Mouse (Mus musculus): ENCODE results near the gene Dip2c.

GRCm38 (mm10) chr13:9538556-9538955 lies 262.2 kb downstream of the Dip2c start:
- TF ChIP-seq POLR2A (IDR thresholded peaks at IDR 0.05; ENCODE audit: insufficient read depth, low read length): no peak
- TF ChIP-seq CTCF (IDR thresholded peaks at IDR 0.05; ENCODE audit: low read depth, low read length): no peak
